Mouse (Mus musculus): ENCODE data around the gene Ak1.

Ak1 gene

GRCm38 (mm10) chr2:32601417-32602065 is 20.0 kb upstream of the Ak1 start:
- peak; percentile 69 for DNase-seq

- DNase-seq = peak; percentile 82
Observed at GRCm38 (mm10) chr2:32602600-32603054, 18.9 kb upstream of the Ak1 start.

GRCm38 (mm10) chr2:32604631-32605030 is 16.9 kb upstream of the Ak1 start:
- DNase-seq = no peak

- peak; percentile 95 for DNase-seq
Observed at GRCm38 (mm10) chr2:32606161-32607142, 15.1 kb upstream of the Ak1 start.

GRCm38 (mm10) chr2:32607262-32607947 is 14.2 kb upstream of the Ak1 start:
- DNase-seq = peak; percentile 77

GRCm38 (mm10) chr2:32608141-32608777 is 13.3 kb upstream of the Ak1 start:
- DNase-seq = peak; percentile 77

- no peak for DNase-seq
Observed at GRCm38 (mm10) chr2:32608778-32609435, 12.7 kb upstream of the Ak1 start.

- peak; percentile 74 for DNase-seq
Observed at GRCm38 (mm10) chr2:32610610-32611229, 10.8 kb upstream of the Ak1 start.

GRCm38 (mm10) chr2:32612274-32612673 is 9.3 kb upstream of the Ak1 start:
- DNase-seq = no peak

- DNase-seq = no peak
Observed at GRCm38 (mm10) chr2:32617109-32617508, 4.4 kb upstream of the Ak1 start.

GRCm38 (mm10) chr2:32617601-32618000 is 4.0 kb upstream of the Ak1 start:
- DNase-seq = no peak

- DNase-seq = no peak
Observed at GRCm38 (mm10) chr2:32618051-32618450, 3.5 kb upstream of the Ak1 start.

- DNase-seq = peak; percentile 78
Observed at GRCm38 (mm10) chr2:32620682-32621516, 659 bp upstream of the Ak1 start.

GRCm38 (mm10) chr2:32624111-32624748 is 2.7 kb downstream of the Ak1 start:
- no peak for DNase-seq

- peak; percentile 88 for DNase-seq
Observed at GRCm38 (mm10) chr2:32625212-32625872, 3.8 kb downstream of the Ak1 start.

GRCm38 (mm10) chr2:32625873-32626694 is 4.5 kb downstream of the Ak1 start:
- no peak for DNase-seq

- no peak for DNase-seq
Observed at GRCm38 (mm10) chr2:32627266-32628043, 5.9 kb downstream of the Ak1 start.

GRCm38 (mm10) chr2:32628044-32628550 is 6.5 kb downstream of the Ak1 start:
- no peak for DNase-seq

Measured in embryo, embryonic 11 days (tissue).